Mouse (Mus musculus): ENCODE measurements at regions not wholly inside any gene's neighbourhood (a gene's known extent, or its start where the extent isn't known, plus 50 kb on each side); places are given as distances from the start of the nearest gene placed in this dataset.

GRCm38 (mm10) chr3:131756126-131756525 is 191.6 kb downstream of the Papss1 start:
- Histone ChIP-seq H3K4me1 (ENCODE audit: control insufficient read depth, insufficient read depth, low read length) (no peaks in the 10 kb centered on the region), H3K4me3 (ENCODE audit: low read depth, low read length) (no peak overlapping the region), H3K4me2 (no peak overlapping the region), H3K27ac (ENCODE audit: low read depth, low read length) (no peak overlapping the region), H3K27me3 (ENCODE audit: control insufficient read depth, insufficient read depth, low read length) (no peaks in the 10 kb centered on the region), H3K9ac (ENCODE audit: low read length) (no peak overlapping the region), H3K9me3 (ENCODE audit: control insufficient read depth, low read length) (no peaks in the 10 kb centered on the region), H3K36me3 (ENCODE audit: control insufficient read depth, insufficient read depth, low read length) (no peaks in the 10 kb centered on the region)
- DNase-seq (ENCODE audit: low spot score, missing footprints) (no peak), ATAC-seq (ENCODE audit: low FRiP score) (no peak)
- 81% methylated on average over 5 of the region's 5 CpGs for whole genome bisulfite sequencing

- H3K9ac ChIP-seq (ENCODE audit: low read length), result no peak overlapping the region
- H3K27ac ChIP-seq (ENCODE audit: low read depth, low read length), result no peak overlapping the region
- no peaks in the 10 kb centered on the region for H3K9me3 ChIP-seq (ENCODE audit: control insufficient read depth, low read length)
- no peaks in the 10 kb centered on the region for H3K36me3 ChIP-seq (ENCODE audit: control insufficient read depth, insufficient read depth, low read length)
- H3K27me3 ChIP-seq (ENCODE audit: control insufficient read depth, insufficient read depth, low read length), result no peaks in the 10 kb centered on the region
- ATAC-seq (ENCODE audit: low FRiP score), result no peak
- H3K4me1 ChIP-seq (ENCODE audit: control insufficient read depth, insufficient read depth, low read length), result no peaks in the 10 kb centered on the region
- no peak overlapping the region for H3K4me2 ChIP-seq
- no peak overlapping the region for H3K4me3 ChIP-seq (ENCODE audit: low read depth, low read length)
- DNase-seq (ENCODE audit: low spot score, missing footprints), result no peak
- WGBS, result 63% methylated on average over 1 of the region's 1 CpGs
Observed at GRCm38 (mm10) chr3:131769976-131770375, 205.4 kb downstream of the Papss1 start.

- Histone ChIP-seq H3K9ac (ENCODE audit: low read length) (no peak overlapping the region), H3K36me3 (ENCODE audit: control insufficient read depth, insufficient read depth, low read length) (no peaks in the 10 kb centered on the region), H3K27me3 (ENCODE audit: control insufficient read depth, insufficient read depth, low read length) (no peaks in the 10 kb centered on the region), H3K27ac (ENCODE audit: low read depth, low read length) (no peak overlapping the region), H3K4me3 (ENCODE audit: low read depth, low read length) (no peak overlapping the region), H3K4me1 (ENCODE audit: control insufficient read depth, insufficient read depth, low read length) (no peaks in the 10 kb centered on the region), H3K9me3 (ENCODE audit: control insufficient read depth, low read length) (no peaks in the 10 kb centered on the region), H3K4me2 (no peak overlapping the region)
- DNase-seq (ENCODE audit: low spot score, missing footprints) (no peak), ATAC-seq (ENCODE audit: low FRiP score) (no peak)
- 98% methylated on average over 1 of the region's 1 CpGs for WGBS
Observed at GRCm38 (mm10) chr3:131770486-131770885, 205.9 kb downstream of the Papss1 start.

- H3K27me3 ChIP-seq (ENCODE audit: control insufficient read depth, insufficient read depth, low read length), result no peaks in the 10 kb centered on the region
- no peak overlapping the region for H3K9ac ChIP-seq (ENCODE audit: low read length)
- ATAC-seq (ENCODE audit: low FRiP score) (no peak), DNase-seq (ENCODE audit: low spot score, missing footprints) (peak; percentile 75)
- no peak overlapping the region for H3K4me2 ChIP-seq
- WGBS, result 75% methylated on average over 4 of the region's 4 CpGs
- no peak overlapping the region for H3K27ac ChIP-seq (ENCODE audit: low read depth, low read length)
- no peaks in the 10 kb centered on the region for H3K36me3 ChIP-seq (ENCODE audit: control insufficient read depth, insufficient read depth, low read length)
- no peaks in the 10 kb centered on the region for H3K9me3 ChIP-seq (ENCODE audit: control insufficient read depth, low read length)
- no peak overlapping the region for H3K4me3 ChIP-seq (ENCODE audit: low read depth, low read length)
- H3K4me1 ChIP-seq (ENCODE audit: control insufficient read depth, insufficient read depth, low read length), result no peaks in the 10 kb centered on the region
Observed at GRCm38 (mm10) chr3:131771863-131772546, 207.4 kb downstream of the Papss1 start.

GRCm38 (mm10) chr3:131772593-131772992 is 208.0 kb downstream of the Papss1 start:
- H3K27ac ChIP-seq (ENCODE audit: low read depth, low read length), result no peak overlapping the region
- no peaks in the 10 kb centered on the region for H3K4me1 ChIP-seq (ENCODE audit: control insufficient read depth, insufficient read depth, low read length)
- H3K36me3 ChIP-seq (ENCODE audit: control insufficient read depth, insufficient read depth, low read length), result no peaks in the 10 kb centered on the region
- H3K9me3 ChIP-seq (ENCODE audit: control insufficient read depth, low read length), result no peaks in the 10 kb centered on the region
- no peak overlapping the region for H3K4me2 ChIP-seq
- 88% methylated on average over 5 of the region's 5 CpGs for WGBS
- DNase-seq (ENCODE audit: low spot score, missing footprints), result peak; percentile 2
- no peak overlapping the region for H3K4me3 ChIP-seq (ENCODE audit: low read depth, low read length)
- no peaks in the 10 kb centered on the region for H3K27me3 ChIP-seq (ENCODE audit: control insufficient read depth, insufficient read depth, low read length)
- no peak for ATAC-seq (ENCODE audit: low FRiP score)
- H3K9ac ChIP-seq (ENCODE audit: low read length), result no peak overlapping the region

GRCm38 (mm10) chr3:131775431-131775830 is 210.9 kb downstream of the Papss1 start:
- WGBS, result 77% methylated on average over 4 of the region's 4 CpGs
- ATAC-seq (ENCODE audit: low FRiP score), result no peak
- Histone ChIP-seq H3K36me3 (ENCODE audit: control insufficient read depth, insufficient read depth, low read length) (no peaks in the 10 kb centered on the region), H3K4me1 (ENCODE audit: control insufficient read depth, insufficient read depth, low read length) (no peaks in the 10 kb centered on the region), H3K4me3 (ENCODE audit: low read depth, low read length) (no peak overlapping the region), H3K27me3 (ENCODE audit: control insufficient read depth, insufficient read depth, low read length) (no peaks in the 10 kb centered on the region), H3K9me3 (ENCODE audit: control insufficient read depth, low read length) (no peaks in the 10 kb centered on the region), H3K9ac (ENCODE audit: low read length) (no peak overlapping the region), H3K4me2 (no peak overlapping the region), H3K27ac (ENCODE audit: low read depth, low read length) (no peak overlapping the region)
- peak; percentile 23 for DNase-seq (ENCODE audit: low spot score, missing footprints)

- peak; percentile 51 for DNase-seq (ENCODE audit: low spot score, missing footprints)
- Histone ChIP-seq H3K4me3 (ENCODE audit: low read depth, low read length) (no peak overlapping the region), H3K9me3 (ENCODE audit: control insufficient read depth, low read length) (no peaks in the 10 kb centered on the region), H3K4me1 (ENCODE audit: control insufficient read depth, insufficient read depth, low read length) (no peaks in the 10 kb centered on the region), H3K27ac (ENCODE audit: low read depth, low read length) (no peak overlapping the region), H3K4me2 (no peak overlapping the region), H3K9ac (ENCODE audit: low read length) (no peak overlapping the region), H3K36me3 (ENCODE audit: control insufficient read depth, insufficient read depth, low read length) (no peaks in the 10 kb centered on the region), H3K27me3 (ENCODE audit: control insufficient read depth, insufficient read depth, low read length) (no peaks in the 10 kb centered on the region)
- ATAC-seq (ENCODE audit: low FRiP score), result no peak
- WGBS, result 85% methylated on average over 2 of the region's 2 CpGs
Observed at GRCm38 (mm10) chr3:131776650-131777049, 212.1 kb downstream of the Papss1 start.

GRCm38 (mm10) chr3:131779803-131780202 is 215.2 kb downstream of the Papss1 start:
- 86% methylated on average over 7 of the region's 7 CpGs for WGBS
- Histone ChIP-seq H3K27ac (ENCODE audit: low read depth, low read length) (no peak overlapping the region), H3K36me3 (ENCODE audit: control insufficient read depth, insufficient read depth, low read length) (no peaks in the 10 kb centered on the region), H3K27me3 (ENCODE audit: control insufficient read depth, insufficient read depth, low read length) (no peaks in the 10 kb centered on the region), H3K4me2 (no peak overlapping the region), H3K4me1 (ENCODE audit: control insufficient read depth, insufficient read depth, low read length) (no peaks in the 10 kb centered on the region), H3K4me3 (ENCODE audit: low read depth, low read length) (no peak overlapping the region), H3K9me3 (ENCODE audit: control insufficient read depth, low read length) (no peaks in the 10 kb centered on the region), H3K9ac (ENCODE audit: low read length) (no peak overlapping the region)
- ATAC-seq (ENCODE audit: low FRiP score) (no peak), DNase-seq (ENCODE audit: low spot score, missing footprints) (no peak)

- Histone ChIP-seq H3K9me3 (ENCODE audit: control insufficient read depth, low read length) (no peaks in the 10 kb centered on the region), H3K4me3 (ENCODE audit: low read depth, low read length) (no peak overlapping the region), H3K27me3 (ENCODE audit: control insufficient read depth, insufficient read depth, low read length) (no peaks in the 10 kb centered on the region), H3K4me1 (ENCODE audit: control insufficient read depth, insufficient read depth, low read length) (no peaks in the 10 kb centered on the region), H3K4me2 (no peak overlapping the region), H3K36me3 (ENCODE audit: control insufficient read depth, insufficient read depth, low read length) (no peaks in the 10 kb centered on the region), H3K27ac (ENCODE audit: low read depth, low read length) (no peak overlapping the region), H3K9ac (ENCODE audit: low read length) (no peak overlapping the region)
- ATAC-seq (ENCODE audit: low FRiP score) (no peak), DNase-seq (ENCODE audit: low spot score, missing footprints) (peak; percentile 39)
- WGBS, result 88% methylated on average over 3 of the region's 3 CpGs
Observed at GRCm38 (mm10) chr3:131785524-131785923, 221.0 kb downstream of the Papss1 start.

Data from midbrain, embryonic 11.5 days (tissue).